9 mouse cellular contexts compared by ENCODE assay signal in genomic region chr8:92364148-92364775, GRCm38 (mm10). TPM values are rescaled to one million over a fixed set of nuclear protein-coding genes. Genes with fewer than 3 reads are reported as not detected.
DNase-seq lines count a peak whose midpoint lies in the region; ATAC-seq and TF ChIP-seq lines count a peak whose summit lies in the region.
"Had no signal": no experiment of that assay in that cellular context is flagged by ENCODE, and none has a peak within 500 bp of the region (broad histone marks: within the 10 kb centered on the region; RNA-seq: fewer than 3 reads in every experiment).

No protein-coding gene starts in this region.

- TF ChIP-seq POLR2A in heart, adult 2 months (IDR thresholded peaks at IDR 0.05; ENCODE audit: insufficient read depth, low read depth, low read length): no peak

- peak; percentile 62 for TF ChIP-seq CTCF in intestine, postnatal 0 days (IDR thresholded peaks at IDR 0.05; ENCODE audit: low read depth)
- TF ChIP-seq CTCF in heart, adult 2 months (IDR thresholded peaks at IDR 0.05): peak; percentile 70
- peak; percentile 69 for TF ChIP-seq CTCF in lung, postnatal 0 days (IDR thresholded peaks at IDR 0.05)

- peak; percentile 39 to 58 for DNase-seq in adrenal gland, postnatal 36 days
- peak; percentile 61 to 68 for DNase-seq in heart, adult 2 months
- DNase-seq in lung, postnatal 0 days (ENCODE audit: low spot score): peak; percentile 88
- peak; percentile 81 for DNase-seq in retina, postnatal 1 day
- DNase-seq in left cerebral cortex, postnatal 36 days (ENCODE audit: low spot score in 2 of 2): no peak

- TF ChIP-seq EP300 in heart, adult 2 months (IDR thresholded peaks at IDR 0.05; ENCODE audit: insufficient read depth, low read depth, low read length): no peak
- no peak for TF ChIP-seq EP300 in lung, postnatal 0 days (IDR thresholded peaks at IDR 0.05)

- intact Hi-C loops in heart, adult 2 months (cut with DNase I): no loop called here
- intact Hi-C loops in left cerebral cortex, postnatal 36 days (cut with DNase I): loop anchor here (5.0 kb wide), 2 partner anchors 308 to 358 kb away; partner anchors contain the start of gene Irx6

- H3K27ac ChIP-seq in intestine, postnatal 0 days (ENCODE audit: low read depth, low read length): no peak overlapping the region
- no peak overlapping the region for H3K27ac ChIP-seq in intestine, embryonic 15.5 days
- H3K27ac ChIP-seq in heart, adult 2 months: no peak overlapping the region
- H3K27ac ChIP-seq in kidney, embryonic 14.5 days (ENCODE audit: low read depth, low read length): no peak overlapping the region
- peak overlapping the region; percentile 48 for H3K27ac ChIP-seq in lung, postnatal 0 days (ENCODE audit: low read length)

- H3K9ac ChIP-seq in intestine, postnatal 0 days (ENCODE audit: low read depth, low read length): no peak overlapping the region
- no peak overlapping the region for H3K9ac ChIP-seq in intestine, embryonic 15.5 days
- H3K9ac ChIP-seq in heart, adult 2 months (ENCODE audit: low read depth, low read length): no peak overlapping the region
- no peak overlapping the region for H3K9ac ChIP-seq in kidney, embryonic 14.5 days (ENCODE audit: low read depth, low read length)
- H3K9ac ChIP-seq in lung, postnatal 0 days (replicated peaks; ENCODE audit: low read depth): no peak overlapping the region

- no peak overlapping the region for H3K4me2 ChIP-seq in intestine, postnatal 0 days (replicated peaks; ENCODE audit: low read depth)
- H3K4me2 ChIP-seq in intestine, embryonic 15.5 days (replicated peaks): no peak overlapping the region
- peak overlapping the region; percentile 15; the same call in 1 of the 2 replicates for H3K4me2 ChIP-seq in kidney, embryonic 14.5 days (replicated peaks; ENCODE audit: low read depth, low read length)
- peak overlapping the region; percentile 58 for H3K4me2 ChIP-seq in lung, postnatal 0 days (replicated peaks; ENCODE audit: low read depth, low read length)

- peak; percentile 37 for ATAC-seq in intestine, postnatal 0 days
- ATAC-seq in intestine, embryonic 15.5 days: no peak
- ATAC-seq in kidney, embryonic 14.5 days (ENCODE audit: low FRiP score, low TSS enrichment): no peak
- peak; percentile 64 for ATAC-seq in lung, postnatal 0 days

- no peaks in the 10 kb centered on the region for H3K79me2 ChIP-seq in heart, adult 2 months (replicated peaks; ENCODE audit: control insufficient read depth, insufficient read depth, low read length)

- H3K4me1 ChIP-seq in intestine, postnatal 0 days (replicated peaks; ENCODE audit: control insufficient read depth, insufficient read depth, low read length): no peaks in the 10 kb centered on the region
- H3K4me1 ChIP-seq in intestine, embryonic 15.5 days (replicated peaks): peaks cover 17% of the 10 kb centered on the region
- H3K4me1 ChIP-seq in heart, adult 2 months (ENCODE audit: control insufficient read depth, insufficient read depth, low read length): no peaks in the 10 kb centered on the region
- H3K4me1 ChIP-seq in kidney, embryonic 14.5 days (ENCODE audit: control insufficient read depth, insufficient read depth, low read length): peaks cover 19% of the 10 kb centered on the region; the same call in 1 of the 2 replicates
- no peaks in the 10 kb centered on the region; the same call in 1 of the 2 replicates for H3K4me1 ChIP-seq in lung, postnatal 0 days (ENCODE audit: insufficient read depth, low read depth, low read length)

- H3K27me3 ChIP-seq in intestine, postnatal 0 days (replicated peaks; ENCODE audit: control insufficient read depth, insufficient read depth, low read length): peaks cover 93% of the 10 kb centered on the region
- H3K27me3 ChIP-seq in intestine, embryonic 15.5 days (replicated peaks): peaks cover 91% of the 10 kb centered on the region
- peaks cover 33% of the 10 kb centered on the region for H3K27me3 ChIP-seq in heart, adult 2 months (ENCODE audit: control insufficient read depth, insufficient read depth, low read length)
- peaks cover 89% of the 10 kb centered on the region for H3K27me3 ChIP-seq in kidney, embryonic 14.5 days (ENCODE audit: control insufficient read depth, insufficient read depth, low read length)
- H3K27me3 ChIP-seq in lung, postnatal 0 days (replicated peaks; ENCODE audit: insufficient read depth, low read length): peaks cover 47% of the 10 kb centered on the region

- WGBS in intestine, postnatal 0 days: 4% methylated on average over 20 of the region's 20 CpGs
- 4% methylated on average over 20 of the region's 20 CpGs for WGBS in intestine, embryonic 15.5 days
- 31% methylated on average over 20 of the region's 20 CpGs for WGBS in heart, adult 2 months
- 5% methylated on average over 20 of the region's 20 CpGs for WGBS in kidney, embryonic 14.5 days
- WGBS in lung, postnatal 0 days: 7% methylated on average over 20 of the region's 20 CpGs

- H3K9me3 ChIP-seq in intestine, postnatal 0 days (ENCODE audit: control insufficient read depth): no peaks in the 10 kb centered on the region
- H3K9me3 ChIP-seq in intestine, embryonic 15.5 days: no peaks in the 10 kb centered on the region
- H3K9me3 ChIP-seq in kidney, embryonic 14.5 days (ENCODE audit: control insufficient read depth, low read length): no peaks in the 10 kb centered on the region
- no peaks in the 10 kb centered on the region for H3K9me3 ChIP-seq in lung, postnatal 0 days (ENCODE audit: low read length)

- peak overlapping the region; percentile 16; the same call in 1 of the 2 replicates for H3K4me3 ChIP-seq in intestine, postnatal 0 days (ENCODE audit: low read depth, low read length)
- H3K4me3 ChIP-seq in intestine, embryonic 15.5 days (replicated peaks): no peak overlapping the region
- no peak overlapping the region for H3K4me3 ChIP-seq in heart, adult 2 months
- H3K4me3 ChIP-seq in kidney, embryonic 14.5 days (ENCODE audit: low read length): no peak overlapping the region
- peak overlapping the region; percentile 33 for H3K4me3 ChIP-seq in lung, postnatal 0 days (ENCODE audit: low read depth, low read length)

- no peaks in the 10 kb centered on the region for H3K36me3 ChIP-seq in intestine, postnatal 0 days (ENCODE audit: control insufficient read depth, insufficient read depth)
- H3K36me3 ChIP-seq in intestine, embryonic 15.5 days: no peaks in the 10 kb centered on the region
- H3K36me3 ChIP-seq in heart, adult 2 months (ENCODE audit: control insufficient read depth, insufficient read depth, low read length): no peaks in the 10 kb centered on the region
- H3K36me3 ChIP-seq in kidney, embryonic 14.5 days (ENCODE audit: control insufficient read depth, insufficient read depth, low read length): no peaks in the 10 kb centered on the region
- no peaks in the 10 kb centered on the region for H3K36me3 ChIP-seq in lung, postnatal 0 days (ENCODE audit: insufficient read depth, low read length)

RNA-seq across cellular contexts. Expression of gene Irx5, which starts 6.8 kb away (rescaled TPM):
- 0.14 and 0.50 TPM in 2 replicates for polyA plus RNA-seq in intestine, postnatal 0 days (2015; fragmentation: Nextera tagmentation; extraction: Ambion mirVana)
- 0.11 and 0.13 TPM in 2 replicates for polyA plus RNA-seq in intestine, embryonic 15.5 days (2015; fragmentation: Nextera tagmentation; extraction: Ambion mirVana)
- total RNA-seq in adrenal gland, postnatal 36 days (2021): 1 to 10 TPM; 2.0 to 2.1 TPM
- 10 to 100 TPM in 1 of 2 experiments, 1 to 10 TPM in 1; 6.2 to 11.5 TPM for total RNA-seq in heart, adult 2 months (2021)
- 3.7 and 5.7 TPM in 2 replicates for polyA plus RNA-seq in heart, adult 2 months (2012; rRNA removed)
- 2.1 and 2.7 TPM in 2 replicates for polyA plus RNA-seq in kidney, embryonic 14.5 days (2014; fragmentation: Nextera tagmentation; extraction: Ambion mirVana)
- polyA plus RNA-seq in lung, postnatal 0 days (2015; fragmentation: Nextera tagmentation; extraction: Ambion mirVana): 19.3 and 21.1 TPM in 2 replicates
- total RNA-seq in left cerebral cortex, postnatal 36 days (2021): under 1 TPM in 1 of 2 experiments, not detected in 1; 0.12 TPM
- total RNA-seq: left cerebral cortex, postnatal 10 days had no signal

Comparison
In these comparisons a context has a peak if more than half of its experiments do, and no peak if none do; other contexts are left out.
1. ATAC-seq: peak in intestine, postnatal 0 days (single experiment) and lung, postnatal 0 days (single experiment); none in intestine, embryonic 15.5 days (single experiment) and kidney, embryonic 14.5 days (single experiment).
2. H3K4me3 ChIP-seq: peak in intestine, postnatal 0 days (single experiment) and lung, postnatal 0 days (single experiment); none in intestine, embryonic 15.5 days (single experiment), heart, adult 2 months (single experiment) and kidney, embryonic 14.5 days (single experiment).
3. H3K4me2 ChIP-seq: peak in kidney, embryonic 14.5 days (single experiment) and lung, postnatal 0 days (single experiment); none in intestine, postnatal 0 days (single experiment) and intestine, embryonic 15.5 days (single experiment).
4. DNase-seq: peak in adrenal gland, postnatal 36 days (2 of 2), heart, adult 2 months (2 of 2), lung, postnatal 0 days (single experiment) and retina, postnatal 1 day (single experiment); none in left cerebral cortex, postnatal 36 days (0 of 2).
5. Peak in every context shown above with its lines, with median percentiles within 50 percentile points of each other: CTCF ChIP-seq.